Mouse (Mus musculus) mesoderm, embryonic 11.5 days (tissue): ENCODE measurements around the gene Irf2.
A peak's percentile ranks its signal among the peaks of the same experiment; 100 is the strongest.

Experiments used
- DNase-seq: peaks from one replicate; pipeline ENCODE4 v3.0.0-alpha.2; 2012; ENCODE audit warnings: low read depth, low spot score

The Irf2 gene

GRCm38 (mm10) chr8:46755731-46756333 is 16.3 kb downstream of the Irf2 start:
- DNase-seq = no peak

DNA sequence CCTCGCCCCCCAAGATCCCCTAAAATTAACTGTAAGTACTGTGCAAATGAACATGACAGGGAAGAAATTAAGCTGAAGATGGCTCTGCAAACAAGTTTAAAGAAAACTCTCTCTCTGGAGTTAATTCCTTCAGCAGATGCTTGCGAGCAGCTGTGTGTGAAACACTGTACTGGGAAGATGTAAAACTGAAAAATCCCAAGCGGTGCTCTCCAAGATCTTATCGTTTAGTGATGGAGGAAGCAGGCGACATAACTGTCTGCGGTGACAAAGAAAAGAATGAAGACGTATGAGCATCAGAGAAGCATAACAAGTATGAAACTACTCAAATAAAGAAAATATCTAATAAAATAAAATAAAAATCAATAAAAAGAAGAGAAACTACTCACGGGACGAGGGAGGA is 18.1 kb downstream of the Irf2 start:
- no peak for DNase-seq

DNA sequence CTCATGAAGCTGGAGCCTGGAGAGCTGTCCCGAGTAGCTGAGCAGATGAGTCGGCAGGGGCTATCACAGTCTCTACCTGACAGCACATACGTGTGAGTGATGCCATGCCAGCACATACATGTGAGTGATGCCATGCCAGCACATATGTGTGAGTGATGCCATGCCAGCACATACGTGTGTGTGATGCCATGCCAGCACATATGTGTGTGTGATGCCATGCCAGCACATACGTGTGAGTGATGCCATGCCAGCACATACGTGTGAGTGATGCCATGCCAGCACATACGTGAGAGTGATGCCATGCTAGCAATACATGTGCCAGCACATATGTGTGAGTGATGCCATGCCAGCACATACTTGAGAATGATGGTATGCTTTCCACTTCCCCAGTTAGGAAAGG is 18.6 kb downstream of the Irf2 start:
- DNase-seq = no peak

DNA sequence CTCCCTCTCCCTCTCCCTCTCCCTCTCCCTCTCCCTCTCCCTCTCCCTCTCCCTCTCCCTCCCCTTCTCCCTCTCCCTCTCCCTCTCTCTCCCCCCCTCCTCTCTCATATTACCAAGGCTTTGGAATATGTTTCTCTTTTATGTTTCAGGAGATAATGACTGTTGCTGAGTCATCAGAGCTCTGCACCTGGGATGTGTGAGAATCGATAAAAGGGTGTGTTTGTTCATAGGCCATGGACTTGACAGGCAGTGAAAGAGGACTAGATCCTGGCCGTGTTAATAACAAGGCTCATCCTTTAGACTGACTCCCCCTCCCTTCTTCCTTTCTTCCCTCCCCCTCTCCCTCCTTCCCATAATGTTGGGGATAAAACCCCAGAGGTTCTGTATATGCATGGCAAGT is 19.1 kb downstream of the Irf2 start:
- no peak for DNase-seq

- DNase-seq = no peak
These were observed 20.0 kb downstream of the Irf2 start for GRCm38 (mm10) chr8:46759562-46759961.

- DNase-seq = no peak
These were observed 21.2 kb downstream of the Irf2 start for GRCm38 (mm10) chr8:46760701-46761100.

DNA sequence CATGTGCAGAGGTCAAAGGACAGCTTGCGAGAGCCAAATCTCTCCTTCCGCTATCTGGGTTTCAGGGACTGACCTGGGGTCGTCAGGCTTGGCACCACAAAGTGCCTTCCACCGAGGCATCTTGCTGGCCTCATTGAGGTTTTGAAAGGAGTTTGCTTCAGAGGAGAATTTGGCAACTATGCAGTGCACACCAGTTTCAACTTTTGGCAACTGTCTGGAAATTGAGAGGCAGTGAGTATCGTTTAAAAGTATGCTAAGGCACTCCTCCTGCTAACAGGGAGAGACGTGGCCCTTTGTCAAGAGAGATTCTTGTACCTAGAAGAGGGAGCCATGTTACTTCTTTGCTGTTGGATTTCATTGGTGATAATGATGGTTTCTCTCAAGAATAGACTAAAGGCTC is 21.9 kb downstream of the Irf2 start:
- DNase-seq = no peak

DNA sequence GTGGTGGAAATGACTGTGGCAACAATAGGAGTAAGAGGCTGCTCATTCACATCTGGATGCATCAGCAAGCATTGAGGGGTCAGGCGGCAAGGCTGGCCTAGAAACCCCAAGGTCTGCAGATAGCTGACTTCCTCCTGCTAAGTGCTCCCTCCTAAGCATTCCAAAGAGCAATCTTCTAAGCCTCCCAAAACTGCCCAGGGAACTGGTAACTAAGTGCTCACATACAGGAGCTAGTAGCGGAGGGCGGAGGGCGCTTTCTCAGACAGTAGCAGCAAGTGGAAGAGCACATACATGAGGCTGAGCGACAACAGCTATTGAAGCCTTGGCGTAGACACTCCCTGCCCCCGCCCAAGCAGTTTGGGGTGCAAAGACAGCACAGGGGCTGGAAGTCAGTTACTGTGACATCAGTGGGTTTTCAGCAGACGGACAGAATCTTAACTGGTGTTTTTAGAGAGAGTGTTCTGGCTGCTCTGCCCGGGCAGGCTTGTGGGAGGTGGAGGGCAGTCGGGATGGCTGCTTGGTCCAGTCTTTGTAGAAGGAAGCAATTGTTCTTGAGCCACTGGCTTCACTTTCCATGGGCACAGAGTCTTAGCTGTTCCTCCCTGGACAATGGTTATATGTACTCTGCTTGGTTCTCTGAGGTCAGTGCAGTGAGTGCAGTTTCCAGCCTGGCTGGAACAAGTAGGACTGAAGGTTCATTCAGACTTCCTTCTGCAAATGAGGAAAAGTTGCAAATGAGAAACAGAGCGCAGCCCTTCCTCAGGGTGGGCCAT is 30.1 kb downstream of the Irf2 start:
- DNase-seq = peak; percentile 28

DNA sequence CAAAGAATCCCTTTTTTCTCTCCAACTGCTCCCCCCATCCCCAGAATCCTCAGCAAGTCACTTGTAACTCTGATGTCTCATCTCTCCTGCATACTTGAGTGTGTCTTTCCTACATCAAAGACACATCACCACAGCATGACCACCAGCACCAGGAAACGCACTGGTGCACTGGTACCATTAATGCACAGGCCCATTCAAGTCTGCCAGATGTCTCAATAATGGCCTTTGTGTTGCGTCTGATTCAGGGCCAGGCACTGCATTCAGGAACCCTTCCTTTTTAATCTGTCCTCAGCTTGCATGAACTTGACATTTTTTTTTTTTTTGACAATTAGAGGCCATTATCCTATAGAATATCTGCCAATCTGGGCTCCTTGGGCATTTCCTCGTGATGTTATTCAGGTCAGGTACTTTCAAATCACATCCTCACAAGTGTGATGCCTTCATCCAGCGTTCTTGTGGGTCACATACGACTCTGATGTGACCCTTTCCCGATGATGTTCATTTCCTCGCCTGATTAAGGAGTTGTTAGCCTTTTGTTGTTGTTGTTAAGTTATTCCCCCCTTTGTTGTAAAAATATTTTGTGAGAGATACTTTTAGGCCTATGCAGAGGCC is 31.5 kb downstream of the Irf2 start:
- peak; percentile 37 for DNase-seq

DNA sequence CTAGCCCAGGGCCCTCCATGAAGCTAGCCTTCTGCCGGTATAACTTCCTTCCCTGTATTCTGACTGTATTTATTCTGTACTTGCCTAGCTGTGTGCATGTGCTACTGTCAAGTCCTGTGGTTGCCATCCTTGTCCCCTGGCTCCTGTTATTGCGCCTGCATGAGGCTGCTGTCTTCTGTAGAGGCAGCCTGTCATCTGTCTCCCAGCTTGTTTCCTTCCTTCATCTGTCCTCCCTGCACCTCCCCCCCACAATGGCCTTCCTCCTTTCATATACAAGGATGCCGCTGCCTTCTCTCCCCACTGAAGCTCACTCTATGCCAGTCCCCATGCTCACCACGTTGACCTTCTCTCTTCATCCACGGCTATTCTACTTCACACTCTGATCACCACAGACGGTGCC is 33.3 kb downstream of the Irf2 start:
- DNase-seq = no peak

DNA sequence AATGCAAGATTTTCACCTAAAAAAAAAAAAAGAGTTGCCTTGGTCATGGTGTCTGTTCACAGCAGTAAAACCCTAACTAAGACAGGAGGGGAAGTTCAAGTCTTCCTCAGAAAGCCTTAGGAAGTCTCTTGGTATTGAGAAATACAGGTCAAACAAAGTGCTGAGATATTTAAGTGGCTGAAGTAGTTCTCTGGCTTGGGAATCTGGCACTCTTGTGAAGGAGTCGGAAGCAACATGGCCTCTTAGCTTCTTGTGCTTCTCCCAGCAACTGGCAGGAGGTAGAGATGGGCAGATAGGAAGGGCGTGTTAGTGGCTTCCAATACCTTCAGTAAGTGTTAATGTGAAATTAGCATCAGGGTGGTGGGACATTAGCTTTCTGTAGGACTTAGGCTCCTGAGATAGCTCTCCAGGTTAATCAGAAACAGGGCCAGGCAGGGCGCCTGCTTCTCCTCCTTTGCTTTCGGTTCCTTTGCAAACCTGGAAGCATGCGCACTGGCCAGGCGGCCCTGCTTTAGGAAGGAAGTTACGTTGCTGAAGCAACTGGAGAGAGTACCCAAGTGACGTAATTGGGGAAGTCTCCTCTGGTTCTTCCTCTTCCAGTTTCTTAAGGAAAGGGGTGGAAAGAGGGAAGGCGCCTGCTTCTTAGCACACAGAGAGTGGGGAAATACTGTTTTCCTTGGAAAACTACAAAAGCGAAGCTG is 38.4 kb downstream of the Irf2 start:
- no peak for DNase-seq

DNA sequence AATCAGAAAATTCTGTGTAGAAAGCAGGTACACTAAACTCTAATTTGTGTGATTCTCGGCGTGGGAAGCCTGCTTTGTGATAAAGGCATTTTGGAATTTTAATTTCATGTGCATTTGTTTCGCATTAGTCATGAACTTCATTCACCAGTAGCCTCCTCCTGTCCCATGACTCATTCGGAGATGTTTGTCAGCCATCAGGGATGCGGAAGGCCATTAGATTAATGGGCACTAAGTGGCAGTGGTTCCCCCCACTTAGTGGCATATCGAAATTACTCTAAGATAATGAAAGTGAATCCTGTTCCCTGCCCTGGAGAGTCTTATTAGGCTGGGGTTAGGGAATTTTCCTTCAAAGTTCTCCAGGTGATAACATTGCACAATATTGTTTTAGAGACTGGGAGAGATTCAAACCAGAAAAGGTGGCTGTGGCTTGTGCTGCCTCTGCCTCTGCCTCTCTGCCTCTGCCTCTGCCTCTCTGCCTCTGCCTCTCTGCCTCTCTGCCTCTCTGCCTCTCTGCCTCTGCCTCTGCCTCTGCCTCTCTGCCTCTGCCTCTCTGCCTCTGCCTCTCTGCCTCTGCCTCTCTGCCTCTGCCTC is 41.6 kb downstream of the Irf2 start:
- DNase-seq = no peak

GRCm38 (mm10) chr8:46782254-46782653 is 42.7 kb downstream of the Irf2 start:
- no peak for DNase-seq

- DNase-seq = no peak
These were observed 45.5 kb downstream of the Irf2 start for GRCm38 (mm10) chr8:46785070-46785469.

DNA sequence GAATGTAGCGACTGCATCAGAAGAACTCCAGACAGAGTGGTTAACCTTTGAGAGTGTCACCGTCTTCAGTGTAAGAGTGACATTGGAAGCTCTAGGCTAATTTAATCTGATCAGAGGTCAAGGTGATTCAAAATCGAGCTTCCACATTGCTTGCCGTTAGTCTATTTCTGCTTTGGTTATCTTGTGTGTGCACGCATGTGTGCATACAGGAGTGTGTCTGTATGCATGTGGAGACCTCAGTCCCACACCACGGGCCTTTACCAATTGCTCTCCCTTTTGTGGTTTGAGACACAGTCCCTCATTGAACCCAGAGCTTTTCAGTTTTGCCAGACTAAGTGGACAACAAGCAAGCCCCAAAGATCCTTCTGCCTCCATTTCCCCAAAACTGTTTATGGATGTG is 46.4 kb downstream of the Irf2 start:
- DNase-seq = no peak

DNA sequence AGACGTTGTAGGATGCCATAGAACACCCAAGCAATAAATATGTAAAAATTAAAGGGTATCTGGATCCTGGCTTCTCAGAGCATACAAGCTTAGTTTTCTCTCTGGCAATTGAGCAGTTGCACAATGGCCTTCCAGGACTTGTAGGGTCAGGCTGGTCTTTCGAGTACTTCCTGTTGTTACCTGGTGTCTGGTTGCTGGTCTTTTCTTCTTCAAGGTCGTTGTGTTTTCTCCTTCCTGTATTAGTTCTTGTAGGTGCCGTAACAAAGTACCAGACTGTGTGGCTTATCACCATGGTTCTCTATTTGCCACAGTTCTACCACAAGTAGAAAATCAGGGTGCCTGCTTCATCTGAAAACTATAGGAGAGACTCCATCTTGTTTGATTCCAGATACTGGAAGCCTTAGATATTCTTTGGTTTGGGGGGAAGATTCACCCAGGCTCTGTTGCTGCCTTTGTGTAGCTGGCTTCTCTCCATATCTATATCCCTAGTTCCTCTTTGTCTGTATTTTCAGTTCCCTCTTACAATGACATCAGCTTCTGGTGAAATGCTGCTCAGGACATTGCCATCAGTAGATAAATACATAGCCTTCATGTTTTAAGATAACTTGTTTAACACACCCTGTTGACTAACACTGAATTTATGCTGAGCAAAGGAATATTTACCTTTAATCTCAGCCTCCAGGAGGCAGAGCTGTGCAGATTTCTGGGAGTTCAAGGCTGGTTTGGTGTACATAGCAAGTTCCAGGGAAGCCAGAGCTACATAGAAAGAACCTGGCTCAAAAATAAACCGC is 49.8 kb downstream of the Irf2 start:
- no peak for DNase-seq

- DNase-seq = no peak
These were observed 52.3 kb downstream of the Irf2 start for GRCm38 (mm10) chr8:46791664-46792371.

DNA sequence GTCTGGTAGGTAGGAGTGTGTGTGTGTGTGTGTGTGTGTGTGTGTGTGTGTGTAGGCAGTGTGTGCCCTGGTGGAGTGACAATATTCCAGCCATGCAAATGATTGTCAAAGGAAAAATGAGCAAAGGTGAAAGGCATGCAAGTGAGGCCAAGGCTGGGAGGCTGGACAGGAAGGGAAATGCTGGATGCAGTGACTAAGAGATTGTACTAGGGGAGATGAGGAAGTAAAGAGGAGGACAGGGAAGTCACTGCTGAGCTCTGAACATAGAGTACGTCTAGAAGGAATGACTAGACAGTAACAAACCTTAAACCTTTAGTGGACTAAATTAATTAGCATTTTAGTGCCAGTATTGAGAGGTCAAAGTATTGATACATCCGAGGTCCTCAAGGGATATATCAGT is 53.1 kb downstream of the Irf2 start:
- DNase-seq = no peak

GRCm38 (mm10) chr8:46793248-46793647 is 53.7 kb downstream of the Irf2 start:
- no peak for DNase-seq

GRCm38 (mm10) chr8:46794317-46794716 is 54.8 kb downstream of the Irf2 start:
- no peak for DNase-seq

DNA sequence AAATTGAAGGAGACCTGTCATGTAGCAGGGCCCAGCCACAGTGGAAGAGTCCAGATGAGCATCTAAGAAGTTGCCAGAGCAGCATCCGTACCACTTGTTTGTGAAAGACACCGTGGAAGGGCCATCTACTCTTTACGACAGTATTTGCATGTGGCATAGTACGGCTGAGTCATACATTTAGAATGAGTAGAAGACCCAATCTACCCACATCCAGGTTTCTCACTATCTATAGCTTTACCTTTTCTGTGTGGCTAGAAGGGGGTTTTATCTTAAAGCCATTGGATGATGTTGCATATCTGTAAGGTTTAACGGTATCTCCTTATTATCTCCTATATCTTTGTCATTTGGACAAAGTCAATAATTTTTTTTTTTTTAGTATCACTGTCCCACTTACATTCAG is 59.7 kb downstream of the Irf2 start:
- no peak for DNase-seq
